Mouse (Mus musculus): Measurements from ENCODE around the gene Calhm3.
A peak's percentile ranks its signal among the peaks of the same experiment; 100 is the strongest.
"Not testable (repeated sequence)": the region's sequence is repeated elsewhere in the genome, so short reads cannot be mapped to it uniquely, and the experiment has no call there.

Gene Calhm3

GRCm38 (mm10) chr19:47167617-47168214 is 10.2 kb upstream of the Calhm3 start:
- no peak for DNase-seq (ENCODE audit: low spot score in 2 of 2)

- DNase-seq (ENCODE audit: low spot score in 2 of 2) = no peak
These were observed 9.2 kb upstream of the Calhm3 start for GRCm38 (mm10) chr19:47166758-47167157.

- DNase-seq (ENCODE audit: low spot score in 2 of 2) = no peak
These were observed 5.7 kb upstream of the Calhm3 start for GRCm38 (mm10) chr19:47163176-47163744.

GRCm38 (mm10) chr19:47161669-47162068 is 4.1 kb upstream of the Calhm3 start:
- DNase-seq (ENCODE audit: low spot score in 2 of 2) = no peak

- DNase-seq (ENCODE audit: low spot score in 2 of 2) = no peak
These were observed 3.8 kb downstream of the Calhm3 start for GRCm38 (mm10) chr19:47153767-47154166.

GRCm38 (mm10) chr19:47152062-47152369 is 5.5 kb downstream of the Calhm3 start:
- DNase-seq (ENCODE audit: low spot score in 2 of 2) = no peak

- DNase-seq (ENCODE audit: low spot score in 2 of 2) = no peak
These were observed 6.1 kb downstream of the Calhm3 start for GRCm38 (mm10) chr19:47151332-47152061.

- DNase-seq (ENCODE audit: low spot score in 2 of 2) = no peak
These were observed 7.7 kb downstream of the Calhm3 start for GRCm38 (mm10) chr19:47149854-47150253.

- no peak for DNase-seq (ENCODE audit: low spot score in 2 of 2)
These were observed 9.2 kb downstream of the Calhm3 start for GRCm38 (mm10) chr19:47148267-47148847.

GRCm38 (mm10) chr19:47144154-47144553 is 13.4 kb downstream of the Calhm3 start, which contains the start of gene Calhm1:
Gene Calhm1, minus strand, starts transcription at chr19:47144254.
- DNase-seq (ENCODE audit: low spot score in 2 of 2) = no peak

GRCm38 (mm10) chr19:47142438-47142837 is 15.1 kb downstream of the Calhm3 start:
- no peak for DNase-seq (ENCODE audit: low spot score in 2 of 2)

GRCm38 (mm10) chr19:47139611-47140010 is 18.0 kb downstream of the Calhm3 start:
- not testable (repeated sequence) for DNase-seq (ENCODE audit: low spot score in 2 of 2)

- peak; percentile 27 to 40 for DNase-seq (ENCODE audit: low spot score in 2 of 2)
These were observed 19.7 kb downstream of the Calhm3 start, which contains the start of gene Calhm2 for GRCm38 (mm10) chr19:47137771-47138421. Gene Calhm2, minus strand, starts transcription at chr19:47138294.

GRCm38 (mm10) chr19:47137051-47137581 is 20.4 kb downstream of the Calhm3 start:
- DNase-seq (ENCODE audit: low spot score in 2 of 2) = peak in 1 of 2 experiments; percentile 32

GRCm38 (mm10) chr19:47136170-47136569 is 21.4 kb downstream of the Calhm3 start:
- no peak for DNase-seq (ENCODE audit: low spot score in 2 of 2)

GRCm38 (mm10) chr19:47135568-47135967 is 22.0 kb downstream of the Calhm3 start:
- no peak for DNase-seq (ENCODE audit: low spot score in 2 of 2)

GRCm38 (mm10) chr19:47133161-47133560 is 24.4 kb downstream of the Calhm3 start:
- peak in 1 of 2 experiments; percentile 37 for DNase-seq (ENCODE audit: low spot score in 2 of 2)

GRCm38 (mm10) chr19:47130551-47131125 is 26.9 kb downstream of the Calhm3 start:
- DNase-seq (ENCODE audit: low spot score in 2 of 2) = no peak

- DNase-seq (ENCODE audit: low spot score in 2 of 2) = no peak
These were observed 28.7 kb downstream of the Calhm3 start for GRCm38 (mm10) chr19:47128835-47129234.

GRCm38 (mm10) chr19:47128164-47128563 is 29.4 kb downstream of the Calhm3 start:
- no peak for DNase-seq (ENCODE audit: low spot score in 2 of 2)

GRCm38 (mm10) chr19:47122802-47123201 is 34.8 kb downstream of the Calhm3 start:
- DNase-seq (ENCODE audit: low spot score in 2 of 2) = peak in 1 of 2 experiments; percentile 50

Measured in spleen, postnatal 14 days (tissue).